Mouse (Mus musculus) lung, adult 2 months (tissue): Measurements from ENCODE around the gene Nav2.

ENCODE experiments used
- CTCF ChIP-seq: fragments of 200-500 bp; IDR thresholded peaks from 2 replicates; pipeline ENCODE4 v1.5.1; 2011; ENCODE audit warnings: mild to moderate bottlenecking, low read length, control low read depth; ENCODE audit not compliant: insufficient read depth
- POLR2A ChIP-seq: fragments of 200-500 bp; IDR thresholded peaks from 2 replicates; pipeline ENCODE4 v1.6.1; 2011; ENCODE audit warnings: low read depth, mild to moderate bottlenecking, control low read depth, low read length, borderline replicate concordance; ENCODE audit errors: extremely low read depth

DNA sequence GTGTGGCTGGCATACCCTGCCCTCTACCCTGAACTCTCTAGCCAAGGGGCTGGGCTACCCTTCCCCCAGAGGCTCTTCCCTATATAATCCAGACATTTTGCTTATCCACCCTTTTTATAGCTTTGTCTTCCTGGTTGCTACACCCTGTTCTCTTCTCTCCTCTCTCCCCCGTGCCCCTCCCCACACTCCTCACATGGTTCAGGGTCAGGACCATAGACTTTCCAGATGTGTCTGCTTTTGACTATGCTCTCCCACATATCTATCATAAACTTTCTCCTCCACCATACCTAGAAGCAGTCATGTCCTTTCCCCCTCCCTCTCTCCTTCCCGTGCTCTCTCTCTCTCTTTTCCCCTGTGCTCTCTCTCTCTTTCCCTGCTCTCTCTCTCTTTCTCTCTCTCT lies 595.4 kb downstream of the Nav2 start:
- no peak for TF ChIP-seq POLR2A
- no peak for TF ChIP-seq CTCF
